Mouse (Mus musculus) myocyte (in vitro differentiated cells): Measurements from ENCODE around the gene Ssbp3. TPM values are rescaled to one million over a fixed set of nuclear protein-coding genes. Genes with fewer than 3 reads are reported as not detected.

Source experiments
- H3K27me3 ChIP-seq: one replicate; pipeline ENCODE4 v1.6.1; 2011; ENCODE audit not compliant: control insufficient read depth, insufficient read depth, insufficient read length
- H3K36me3 ChIP-seq: one replicate; pipeline ENCODE4 v1.6.1; 2011; ENCODE audit not compliant: control insufficient read depth, insufficient read depth
- H3K4me2 ChIP-seq: one replicate; pipeline ENCODE4 v1.6.1; 2011; ENCODE audit warnings: low read depth, control low read depth
- H3K4me3 ChIP-seq: one replicate; pipeline ENCODE4 v1.5.1; 2011; ENCODE audit warnings: mild to moderate bottlenecking, control low read depth, moderate library complexity
- H3K79me2 ChIP-seq: one replicate; pipeline ENCODE4 v1.6.1; 2011; ENCODE audit not compliant: control insufficient read depth, insufficient read depth
- H3ac ChIP-seq: one replicate; pipeline ENCODE4 v1.6.1; 2011; ENCODE audit not compliant: control insufficient read depth, insufficient read length
- CEBPB ChIP-seq: IDR thresholded peaks from 2 replicates; pipeline ENCODE4 v1.6.1; 2011; ENCODE audit warnings: mild to moderate bottlenecking, moderate library complexity; ENCODE audit not compliant: poor library complexity, insufficient read depth, severe bottlenecking
- E2F4 ChIP-seq: IDR thresholded peaks from one replicate; pipeline ENCODE4 v1.6.1; 2011; ENCODE audit warnings: mild to moderate bottlenecking, control low read depth, moderate library complexity; ENCODE audit not compliant: insufficient read depth
- MAX ChIP-seq: IDR thresholded peaks from one replicate; pipeline ENCODE4 v1.6.1; 2011; ENCODE audit warnings: low read depth, mild to moderate bottlenecking, control low read depth
- MYOD1 ChIP-seq, 3 experiments: IDR thresholded peaks; one replicate each; pipeline ENCODE4 v1.6.1; 2011; ENCODE audit warnings: control low read depth in 2 of 3, low read depth in 2 of 3, mild to moderate bottlenecking in 2 of 3, moderate library complexity in 1 of 3; ENCODE audit not compliant: insufficient read length in 2 of 3, control insufficient read depth in 1 of 3
- MYOG ChIP-seq, 3 experiments: IDR thresholded peaks; one replicate each; pipeline ENCODE4 v1.6.1; 2011; ENCODE audit warnings: control low read depth in 2 of 3, low read depth in 2 of 3, mild to moderate bottlenecking in 2 of 3; ENCODE audit not compliant: insufficient read length in 2 of 3, control insufficient read depth in 1 of 3, insufficient read depth in 1 of 3
- POLR2A ChIP-seq: IDR thresholded peaks from one replicate; pipeline ENCODE4 v1.6.1; 2011; ENCODE audit warnings: low read depth, mild to moderate bottlenecking, control low read depth, moderate library complexity; ENCODE audit not compliant: insufficient read length
- POLR2AphosphoS2 ChIP-seq: IDR thresholded peaks from one replicate; pipeline ENCODE4 v1.6.1; 2011; ENCODE audit warnings: low read depth, control low read depth; ENCODE audit not compliant: insufficient read length
- REST ChIP-seq: IDR thresholded peaks from one replicate; pipeline ENCODE4 v1.6.1; 2011; ENCODE audit warnings: mild to moderate bottlenecking, control low read depth, moderate library complexity; ENCODE audit not compliant: insufficient read depth, insufficient read length
- SRF ChIP-seq: IDR thresholded peaks from one replicate; pipeline ENCODE4 v1.6.1; 2011; ENCODE audit warnings: low read depth; ENCODE audit not compliant: control insufficient read depth, insufficient read length
- TCF12 ChIP-seq: IDR thresholded peaks from one replicate; pipeline ENCODE4 v1.6.1; 2011; ENCODE audit warnings: mild to moderate bottlenecking, control low read depth; ENCODE audit not compliant: poor library complexity, insufficient read depth, severe bottlenecking
- TCF3 ChIP-seq: IDR thresholded peaks from one replicate; pipeline ENCODE4 v1.6.1; 2011; ENCODE audit warnings: low read depth, control low read depth; ENCODE audit not compliant: insufficient read length
- USF1 ChIP-seq: IDR thresholded peaks from one replicate; pipeline ENCODE4 v1.6.1; 2011; ENCODE audit warnings: low read depth, mild to moderate bottlenecking, control low read depth, moderate library complexity
- polyA plus RNA-seq: library from polyadenylated mRNA; unstranded; fragments of >200 nt; fragmentation: generic; extraction: Trizol; gene quantifications from one replicate; pipeline ENCODE4 v1.2.1, GENCODE M21; 2012; ENCODE audit warnings: missing spikeins

The Ssbp3 gene
- polyA plus RNA-seq, 1 experiment: 59.4 TPM

DNA sequence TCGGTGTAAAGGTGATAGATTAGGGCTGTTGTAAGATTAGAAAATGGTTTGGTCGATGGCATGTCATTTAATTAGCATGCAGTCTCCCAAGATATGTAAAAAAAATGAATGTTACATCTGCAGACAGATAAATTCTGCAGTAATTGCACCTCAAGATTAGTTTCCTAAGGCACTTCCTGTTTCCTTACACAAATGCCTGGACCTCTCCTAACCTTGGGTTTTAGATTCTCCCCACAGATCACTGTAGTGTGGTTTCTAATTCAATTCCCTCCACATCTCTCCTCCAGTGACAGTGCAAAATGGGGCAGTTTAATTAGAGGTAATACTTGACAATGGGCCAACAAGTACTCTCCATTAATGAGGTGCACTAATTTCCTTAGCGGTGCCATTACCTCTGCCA lies 152.7 kb downstream of the Ssbp3 start:
- TF ChIP-seq SRF (no peak), TCF12 (no peak), MYOD1 (IDR thresholded peaks at IDR 0.05; ENCODE audit: control insufficient read depth in 1 of 3, insufficient read length in 2 of 3, low read depth in 2 of 3) (no peak), POLR2AphosphoS2 (no peak), TCF3 (no peak), REST (no peak), MAX (no peak), MYOG (IDR thresholded peaks at IDR 0.05; ENCODE audit: control insufficient read depth in 1 of 3, insufficient read depth in 1 of 3, insufficient read length in 2 of 3, low read depth in 2 of 3) (no peak), E2F4 (no peak), CEBPB (no peak), USF1 (no peak), POLR2A (no peak)
- Histone ChIP-seq H3K36me3 (peaks cover 21% of the 10 kb centered on the region), H3K4me2 (no peak overlapping the region), H3K4me3 (no peak overlapping the region), H3ac (no peak overlapping the region), H3K27me3 (no peaks in the 10 kb centered on the region), H3K79me2 (peaks cover 11% of the 10 kb centered on the region)

DNA sequence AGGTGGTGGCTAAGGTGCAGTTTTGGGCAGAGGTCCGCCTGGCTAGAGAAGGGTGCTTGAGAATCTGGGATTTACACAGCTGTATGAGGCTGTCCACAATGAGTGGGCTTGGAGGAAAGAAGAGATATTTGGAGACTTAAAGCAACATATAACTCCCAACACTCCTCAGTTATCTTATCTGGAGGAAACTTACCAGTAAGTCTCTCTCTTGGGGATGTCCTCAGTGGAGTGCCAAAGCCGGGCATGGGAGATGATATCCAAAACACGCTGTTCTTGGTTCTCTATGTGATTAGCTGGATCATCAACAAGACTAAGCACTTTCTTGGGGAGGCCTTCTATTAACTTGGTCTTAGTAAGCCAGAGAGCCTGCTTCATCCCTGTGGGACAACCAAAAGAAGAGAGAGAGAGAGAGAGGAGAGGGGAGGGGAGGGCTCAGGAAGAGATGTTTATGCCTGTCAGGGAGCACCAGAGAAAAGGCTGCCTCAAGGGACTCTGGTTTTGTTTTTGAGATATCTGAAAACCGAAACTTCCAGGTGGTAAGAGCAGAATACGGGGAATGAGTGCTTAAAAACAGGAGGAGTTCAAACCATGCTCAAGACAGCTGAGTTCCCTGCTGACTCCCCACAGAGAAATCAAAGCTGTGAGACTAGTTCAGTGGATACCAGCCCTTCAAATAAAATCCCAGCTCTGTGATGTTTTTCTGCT lies 154.0 kb downstream of the Ssbp3 start:
- peaks cover 21% of the 10 kb centered on the region for H3K36me3 ChIP-seq
- no peak for TF ChIP-seq SRF
- TF ChIP-seq MYOG (IDR thresholded peaks at IDR 0.05; ENCODE audit: control insufficient read depth in 1 of 3, insufficient read depth in 1 of 3, insufficient read length in 2 of 3, low read depth in 2 of 3): no peak
- TF ChIP-seq POLR2A: no peak
- TF ChIP-seq TCF12: no peak
- no peak for TF ChIP-seq TCF3
- no peak for TF ChIP-seq CEBPB
- TF ChIP-seq REST: no peak
- TF ChIP-seq POLR2AphosphoS2: no peak
- TF ChIP-seq USF1: no peak
- no peak for TF ChIP-seq MYOD1 (IDR thresholded peaks at IDR 0.05; ENCODE audit: control insufficient read depth in 1 of 3, insufficient read length in 2 of 3, low read depth in 2 of 3)
- no peak for TF ChIP-seq MAX
- TF ChIP-seq E2F4: no peak

DNA sequence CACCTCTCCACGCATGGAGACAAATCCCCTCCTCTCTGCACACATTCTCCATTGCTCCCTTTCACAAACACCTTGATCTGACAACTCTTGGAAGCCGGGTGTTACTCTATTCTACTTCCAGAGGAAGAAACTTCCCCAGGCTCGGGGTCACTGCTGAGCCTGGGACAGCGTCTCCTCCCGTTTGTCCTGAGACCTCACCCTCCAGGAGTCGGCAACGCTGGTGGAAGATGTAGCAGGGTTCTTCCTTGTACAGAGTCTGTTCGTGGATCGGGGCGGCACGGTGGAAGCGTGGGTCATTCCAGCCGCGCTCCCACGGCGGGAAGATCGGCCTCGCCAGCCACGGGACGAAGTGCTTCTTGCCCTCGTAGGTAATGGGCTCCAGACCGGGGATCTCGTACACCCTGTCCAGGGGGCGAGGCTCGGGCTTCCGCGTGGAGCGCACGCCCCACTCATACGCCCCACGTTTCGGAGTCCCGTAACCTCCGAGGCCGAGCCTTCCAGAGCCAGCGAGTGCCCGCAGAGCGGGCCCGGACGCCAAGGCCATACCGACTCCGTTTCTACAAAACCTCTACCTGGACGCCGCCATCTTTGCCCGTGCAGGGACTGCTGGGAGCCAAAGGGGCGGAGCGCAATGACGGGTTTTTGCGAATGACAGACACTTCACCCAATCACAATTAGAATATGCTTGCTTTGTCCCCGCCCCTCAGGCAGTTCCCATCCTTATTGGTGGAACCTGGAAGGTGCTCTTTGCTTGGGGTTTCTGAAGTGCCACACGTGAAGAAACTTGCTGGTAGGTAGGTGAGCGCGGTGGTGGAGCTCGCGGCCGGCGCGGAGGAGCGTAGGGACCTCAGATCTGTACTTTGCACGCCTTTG lies 156.0 kb downstream of the Ssbp3 start, which contains the start of the genes Mrpl37 and Cyb5rl:
Gene Mrpl37, minus strand, starts transcription at position 617 of the 873 bp plus-strand sequence.
Gene Cyb5rl, plus strand, starts transcription at position 737 of the 873 bp plus-strand sequence.
- Histone ChIP-seq H3ac (peak within 1 kb of the TSS; percentile 25), H3K27me3 (no peaks in the 10 kb centered on the region), H3K79me2 (peaks cover 11% of the 10 kb centered on the region), H3K4me2 (peak within 1 kb of the TSS; percentile 96), H3K4me3 (peak within 1 kb of the TSS; percentile 50), H3K36me3 (peaks cover 15% of the 10 kb centered on the region)
- TF ChIP-seq CEBPB (no peak), POLR2AphosphoS2 (peak; percentile 42), MAX (no peak), POLR2A (peak; percentile 80)

More for the DNA sequence above, 154.0 kb downstream of the Ssbp3 start:
- Histone ChIP-seq H3K4me2 (no peak overlapping the region), H3ac (no peak overlapping the region), H3K27me3 (no peaks in the 10 kb centered on the region), H3K79me2 (peaks cover 11% of the 10 kb centered on the region), H3K4me3 (no peak overlapping the region)

DNA sequence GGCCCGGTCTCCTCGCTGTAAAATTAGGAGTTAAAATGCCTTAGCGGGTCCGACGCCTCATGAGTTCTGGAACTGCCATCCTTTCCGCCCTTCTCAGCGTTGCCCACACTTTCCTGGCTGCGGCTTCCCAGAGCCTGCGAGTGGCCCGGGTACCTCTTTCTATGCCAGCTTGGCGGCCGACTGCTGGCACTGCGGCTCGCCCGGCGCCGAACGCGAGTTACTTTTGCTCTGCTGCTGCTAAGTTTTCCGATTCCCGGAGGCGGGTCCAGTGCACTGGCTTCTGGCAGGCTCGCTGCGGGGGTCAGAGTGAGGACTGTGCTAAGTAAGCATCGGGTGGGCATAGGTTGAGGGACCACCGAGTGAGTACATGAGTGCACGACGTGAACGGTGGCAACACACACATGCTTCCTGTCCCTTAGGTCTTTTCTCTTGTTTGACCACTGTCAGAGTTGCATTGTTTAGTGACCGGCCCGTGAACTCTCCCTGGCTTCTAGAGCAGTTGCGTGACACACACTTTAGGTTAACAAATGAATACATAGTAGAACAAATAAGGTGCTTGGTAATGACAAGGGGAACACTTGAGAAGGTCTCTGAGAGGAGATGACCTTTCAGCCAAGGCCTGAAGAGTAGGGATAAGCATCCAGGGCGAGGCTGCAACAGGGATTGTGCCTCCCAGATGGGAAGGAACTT lies 156.8 kb downstream of the Ssbp3 start:
- TF ChIP-seq REST: no peak
- no peak for TF ChIP-seq CEBPB
- no peak for TF ChIP-seq USF1
- no peak for TF ChIP-seq POLR2A
- TF ChIP-seq MYOD1 (IDR thresholded peaks at IDR 0.05; ENCODE audit: control insufficient read depth in 1 of 3, insufficient read length in 2 of 3, low read depth in 2 of 3): no peak
- peak overlapping the region; percentile 82 for H3K4me2 ChIP-seq
- H3K27me3 ChIP-seq: no peaks in the 10 kb centered on the region
- peak overlapping the region; percentile 50 for H3K4me3 ChIP-seq
- H3K36me3 ChIP-seq: peaks cover 10% of the 10 kb centered on the region
- peaks cover 11% of the 10 kb centered on the region for H3K79me2 ChIP-seq
- H3ac ChIP-seq: peak overlapping the region; percentile 25
